Mouse (Mus musculus) bone marrow macrophage, adult 2 months (primary cell): ENCODE results near the gene Clpsl2.

Experiments
- CTCF ChIP-seq: IDR thresholded peaks from 2 replicates; pipeline ENCODE4 v1.5.1; 2012; ENCODE audit warnings: low read depth, mild to moderate bottlenecking, low read length, moderate library complexity
- POLR2A ChIP-seq: IDR thresholded peaks from 2 replicates; pipeline ENCODE4 v1.6.1; 2012; ENCODE audit warnings: mild to moderate bottlenecking, low read depth, low read length, borderline replicate concordance

DNA sequence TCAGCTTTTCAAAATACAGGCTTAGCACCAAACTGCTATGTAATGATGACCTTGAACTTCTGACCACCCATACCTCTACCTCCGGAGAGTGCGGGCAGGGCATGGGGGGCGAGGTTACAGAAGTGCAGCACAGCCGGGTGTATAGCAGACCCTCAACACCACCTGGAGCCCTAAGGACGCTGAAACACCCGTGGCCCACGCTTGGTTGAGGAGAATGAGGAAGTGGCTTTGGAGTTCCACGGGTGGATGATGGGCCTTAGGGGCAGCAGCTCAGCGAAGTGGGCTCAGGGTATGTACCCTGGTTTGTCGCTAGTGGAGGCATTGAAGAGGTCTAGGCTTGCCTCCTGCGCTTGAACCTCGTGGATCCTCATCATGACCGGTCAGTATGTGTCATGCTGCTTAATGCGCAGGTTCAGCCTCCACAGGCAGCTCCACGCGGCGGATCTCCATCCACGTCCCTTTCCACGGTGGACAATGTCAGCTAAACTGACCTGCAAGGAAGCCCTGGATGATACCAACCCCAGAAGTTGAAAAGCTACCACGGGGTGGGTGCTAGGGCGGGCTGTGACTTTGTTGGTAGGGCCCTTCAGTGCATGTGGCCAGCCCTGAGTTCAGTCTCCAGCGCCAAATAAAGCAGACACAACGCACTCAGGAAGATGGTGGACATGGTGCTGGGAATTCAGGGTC, 25.1 kb upstream of the Clpsl2 start:
- TF ChIP-seq CTCF = no peak
- no peak for TF ChIP-seq POLR2A
